Mouse (Mus musculus) common myeloid progenitor, adult 5-6 weeks (primary cell): ENCODE data around the gene Vps39. TPM values are rescaled to one million over a fixed set of nuclear protein-coding genes. Genes with fewer than 3 reads are reported as not detected.

Experiments used
- ATAC-seq: replicated peaks from 2 replicates; pipeline ENCODE4 v1.8.0; 2016; ENCODE audit warnings: low read depth, mild to moderate bottlenecking, moderate TSS enrichment, inconsistent platforms; ENCODE audit not compliant: poor library complexity, severe bottlenecking
- total RNA-seq: library from RNA; stranded (forward); fragments of 200-1000, 187-1606 nt; gene quantifications from 2 replicates; pipeline ENCODE4 v1.2.3, GENCODE M21; 2017

The Vps39 gene
- total RNA-seq, result 42.8 and 44.3 TPM in 2 replicates

DNA sequence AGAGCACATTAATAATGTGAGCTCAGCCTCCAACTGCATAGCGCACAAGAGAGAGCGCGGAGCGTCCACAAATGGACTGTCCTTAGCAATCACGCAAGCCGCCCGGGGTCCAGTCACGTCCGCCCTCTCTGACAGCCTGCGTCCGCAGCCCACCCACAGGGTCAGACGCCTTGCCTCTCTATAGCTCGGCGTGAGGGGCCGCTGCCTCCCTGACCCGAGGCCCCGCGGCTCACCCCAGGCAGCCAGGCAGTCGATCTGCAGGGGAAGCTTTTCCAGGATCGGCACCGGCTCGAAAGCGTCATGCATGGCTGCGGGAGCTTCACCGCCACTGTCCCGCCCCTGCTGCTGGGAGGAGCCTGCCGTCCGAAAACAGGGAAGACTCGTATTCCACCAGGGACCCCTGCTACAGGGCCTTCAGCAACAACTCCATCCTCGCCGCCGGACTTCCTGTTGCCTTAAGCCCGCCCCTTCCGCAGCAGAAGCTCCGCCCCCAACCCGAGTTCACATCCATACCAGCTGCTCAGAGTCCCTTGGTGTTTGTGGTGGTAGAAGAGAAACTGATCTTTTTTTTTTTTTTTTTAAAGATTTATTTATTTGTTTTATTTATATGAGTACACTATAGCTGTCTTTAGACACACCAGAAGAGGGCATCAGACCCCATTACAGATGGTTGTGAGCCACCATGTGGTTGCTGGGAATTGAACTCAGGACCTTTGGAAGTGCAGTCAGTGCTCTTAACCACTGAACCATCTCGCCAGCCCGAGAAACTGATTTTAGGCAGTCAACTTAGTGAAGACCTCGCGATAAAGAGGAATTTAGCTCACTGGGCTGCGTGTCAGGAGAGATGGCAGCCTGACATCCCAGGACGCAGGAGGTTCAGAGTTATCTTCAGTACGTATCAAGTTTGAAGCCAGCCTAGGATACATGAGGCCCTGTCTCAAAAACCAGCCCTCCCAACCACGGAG is at the start of gene Vps39:
Vps39 (minus strand) TSS at position 456 of the 965 bp plus-strand sequence.
- peak; percentile 91 for ATAC-seq

DNA sequence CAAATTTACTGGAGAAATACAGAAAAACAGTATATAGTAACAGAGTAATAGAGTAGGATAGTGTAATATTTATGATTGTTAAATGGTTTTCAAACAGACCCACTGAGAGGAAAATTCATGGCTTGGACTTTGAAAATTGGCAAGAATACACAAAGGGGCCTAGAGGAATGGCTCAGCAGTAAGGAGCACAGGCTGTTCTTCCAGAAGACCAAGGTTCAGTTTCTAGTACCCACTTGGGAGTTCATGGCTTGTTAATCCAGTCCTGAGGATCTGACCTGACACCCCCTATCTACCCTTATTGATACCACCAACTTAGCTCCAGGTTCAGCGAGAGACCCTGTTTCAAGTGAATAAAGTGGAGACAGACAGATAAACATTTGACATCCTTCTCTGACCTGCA is 45.0 kb upstream of the Vps39 start:
- no peak for ATAC-seq

DNA sequence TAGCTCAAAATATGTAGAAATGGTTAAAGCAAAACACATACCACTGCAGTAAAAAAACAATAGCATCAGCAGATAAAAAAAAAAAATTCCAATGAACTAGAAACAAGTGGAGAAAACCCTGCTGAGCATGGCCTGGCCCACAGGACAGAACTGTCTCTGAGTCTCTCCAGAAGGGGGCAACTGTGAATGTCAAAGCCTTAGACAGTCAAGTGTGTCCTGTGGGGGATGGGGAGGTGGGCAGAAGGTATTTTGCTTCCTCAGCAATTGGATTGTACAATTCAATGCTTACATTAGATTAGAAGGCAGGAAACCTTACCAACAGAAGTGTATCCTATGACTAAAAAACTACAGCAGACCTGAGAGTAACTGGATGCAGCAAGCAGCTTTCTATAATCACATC is 39.5 kb upstream of the Vps39 start:
- no peak for ATAC-seq

DNA sequence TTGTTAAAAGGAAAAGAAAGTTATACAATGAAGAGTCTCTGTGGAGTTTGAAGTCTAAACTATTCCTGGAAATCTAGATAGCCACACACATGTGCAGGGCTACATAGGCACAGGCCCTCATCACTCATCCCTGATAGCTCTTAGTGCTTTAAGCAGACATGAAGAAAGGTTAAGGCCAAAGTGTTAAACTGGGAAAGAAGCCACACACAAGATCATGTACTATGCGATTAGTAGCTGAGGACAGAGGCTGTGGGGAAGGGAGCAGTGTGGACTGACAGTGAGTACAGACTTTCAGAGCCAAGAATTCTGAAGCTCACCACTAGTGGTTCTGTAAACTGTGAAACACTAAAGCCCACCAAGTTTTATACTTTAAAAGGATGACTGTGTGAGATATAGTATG is 38.0 kb upstream of the Vps39 start:
- ATAC-seq, result no peak

DNA sequence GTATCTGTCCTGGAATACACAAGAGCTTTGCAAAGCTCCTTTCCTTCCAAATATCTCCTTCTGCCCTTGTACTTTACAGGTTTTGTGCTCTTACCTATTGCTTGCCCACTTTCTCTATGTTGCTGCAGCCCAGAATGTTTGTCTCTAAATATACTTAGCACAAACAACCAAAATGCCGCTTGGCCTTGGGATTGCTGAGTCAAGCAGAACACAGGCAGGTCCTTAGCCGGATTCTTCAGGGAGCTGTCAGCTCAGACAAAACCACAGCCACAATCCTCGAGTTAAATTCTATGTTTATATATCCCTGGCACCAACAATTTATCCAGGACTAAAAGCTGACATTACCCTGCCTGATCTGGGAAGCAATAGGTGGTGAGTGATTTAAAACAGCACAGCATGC is 36.4 kb upstream of the Vps39 start:
- no peak for ATAC-seq

- no peak for ATAC-seq
Measured at GRCm38 (mm10) chr2:120387291-120387690, 34.4 kb upstream of the Vps39 start.

- no peak for ATAC-seq
Measured at GRCm38 (mm10) chr2:120386264-120386663, 33.3 kb upstream of the Vps39 start.

GRCm38 (mm10) chr2:120373858-120374257 is 20.9 kb upstream of the Vps39 start:
- no peak for ATAC-seq

- no peak for ATAC-seq
Measured at GRCm38 (mm10) chr2:120367416-120368207, 14.7 kb upstream of the Vps39 start.

GRCm38 (mm10) chr2:120366501-120366900 is 13.6 kb upstream of the Vps39 start:
- ATAC-seq, result no peak

GRCm38 (mm10) chr2:120360425-120360824 is 7.5 kb upstream of the Vps39 start:
- ATAC-seq, result no peak

GRCm38 (mm10) chr2:120351321-120351720 is 1.6 kb downstream of the Vps39 start:
- no peak for ATAC-seq

DNA sequence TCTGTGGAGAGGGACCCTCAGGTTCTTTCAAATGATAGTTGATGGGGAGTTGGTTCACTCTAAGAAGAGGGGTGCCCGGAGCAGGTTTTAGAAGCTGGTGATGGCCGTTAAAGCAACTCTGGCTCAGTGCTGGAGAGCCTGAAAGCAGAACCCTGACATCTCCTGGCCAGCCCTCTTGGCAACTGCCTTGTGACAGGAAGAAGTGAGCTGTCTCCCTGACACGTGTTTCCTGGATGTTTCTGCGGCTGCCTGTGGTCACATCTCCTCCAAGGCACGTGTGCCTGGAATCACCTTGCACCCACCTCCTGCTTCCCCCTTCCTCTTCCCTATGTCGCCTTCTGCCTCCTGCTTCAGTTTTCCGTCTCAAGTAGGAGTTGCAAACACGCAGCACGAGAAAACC is 4.8 kb downstream of the Vps39 start:
- ATAC-seq, result peak; percentile 76

DNA sequence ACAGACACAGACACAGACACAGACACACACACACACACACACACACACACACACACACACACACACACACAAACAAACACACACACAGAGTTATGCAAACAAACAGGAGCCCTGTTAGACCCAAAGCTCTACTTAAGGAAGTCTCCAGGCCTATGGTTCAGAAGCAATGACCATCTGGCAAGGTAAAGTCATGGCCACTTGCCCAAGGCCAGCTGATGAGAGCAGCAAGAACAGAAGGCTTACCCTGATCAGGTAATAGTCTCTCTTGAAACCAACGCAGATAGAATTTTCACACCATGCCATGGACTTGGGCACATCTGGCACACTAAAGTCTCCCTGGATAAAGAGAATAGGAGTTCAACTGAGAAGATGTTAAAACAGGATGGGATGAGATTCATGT is 11.2 kb downstream of the Vps39 start:
- ATAC-seq, result no peak

DNA sequence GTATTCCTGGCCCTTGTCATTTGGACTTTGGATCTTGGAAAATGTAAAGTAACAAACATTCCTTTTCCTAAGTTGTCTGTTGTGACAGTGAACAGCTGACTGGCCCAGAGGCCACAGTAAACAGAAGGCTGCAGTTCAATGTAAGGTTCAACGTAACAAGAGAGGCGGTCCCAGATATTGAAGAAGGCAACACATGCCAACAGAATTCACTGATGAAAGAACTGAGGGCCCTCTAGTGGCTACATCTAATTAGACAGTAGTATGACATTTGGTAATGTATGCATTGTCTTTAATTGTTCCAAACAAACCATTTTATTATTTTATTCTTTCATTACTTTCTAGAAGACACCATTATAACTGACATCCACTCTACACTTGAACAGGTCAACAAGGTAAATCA is 15.1 kb downstream of the Vps39 start:
- ATAC-seq, result 0 out of 2 replicates have a peak, but pooled peaks have one; percentile 42

DNA sequence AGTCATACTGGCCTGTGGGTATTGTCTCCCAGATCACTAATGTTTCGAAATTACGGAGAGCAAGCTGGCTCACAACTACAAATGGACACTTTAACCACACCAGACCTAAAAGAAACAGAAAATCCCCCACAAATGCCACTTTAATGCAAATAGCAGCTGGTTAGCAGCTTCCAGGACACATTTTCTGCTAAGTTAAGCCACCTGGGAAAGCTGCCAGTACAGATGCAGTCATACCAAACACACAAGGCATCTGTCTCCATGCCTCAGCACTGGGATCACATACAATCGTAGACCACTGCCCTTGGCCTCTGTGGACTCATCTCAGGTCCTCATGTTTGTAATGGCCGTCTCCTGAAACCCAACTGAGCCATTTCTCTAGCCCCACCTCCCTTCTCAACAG is 21.4 kb downstream of the Vps39 start:
- ATAC-seq, result no peak

DNA sequence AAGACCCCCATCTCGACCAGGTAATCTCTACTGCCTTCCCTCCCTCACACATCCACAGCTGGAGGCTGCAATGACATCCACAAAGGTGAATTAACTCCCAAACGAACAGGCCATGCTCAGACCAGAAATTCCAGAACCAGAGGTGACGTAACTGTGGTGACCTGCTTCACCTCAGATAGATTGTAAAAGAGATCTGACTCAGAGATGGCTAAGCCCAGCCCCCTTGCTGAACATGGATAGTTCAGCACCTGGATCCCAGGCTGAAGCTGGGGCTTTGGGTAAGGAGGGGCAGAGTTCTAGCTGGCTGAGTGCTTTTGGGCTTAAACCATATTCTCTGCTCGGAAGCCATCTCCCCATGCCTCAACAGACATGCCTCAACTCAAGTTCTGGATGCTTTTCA is 37.9 kb downstream of the Vps39 start:
- ATAC-seq, result no peak

- no peak for ATAC-seq
Measured at GRCm38 (mm10) chr2:120314487-120314886, 38.5 kb downstream of the Vps39 start.

- ATAC-seq, result no peak
Measured at GRCm38 (mm10) chr2:120313976-120314375, 39.0 kb downstream of the Vps39 start, which contains the start of gene Pla2g4f. Pla2g4f (minus strand) TSS chr2:120314165.

- ATAC-seq, result no peak
Measured at GRCm38 (mm10) chr2:120312276-120312825, 40.6 kb downstream of the Vps39 start.

GRCm38 (mm10) chr2:120304113-120304512 is 48.8 kb downstream of the Vps39 start:
- no peak for ATAC-seq
